Mouse (Mus musculus): ENCODE results near the gene Fra10ac1. TPM values are rescaled to one million over a fixed set of nuclear protein-coding genes. Genes with fewer than 3 reads are reported as not detected.

Gene Fra10ac1
- polyA plus RNA-seq, 1 experiment, result 7.1 TPM

DNA sequence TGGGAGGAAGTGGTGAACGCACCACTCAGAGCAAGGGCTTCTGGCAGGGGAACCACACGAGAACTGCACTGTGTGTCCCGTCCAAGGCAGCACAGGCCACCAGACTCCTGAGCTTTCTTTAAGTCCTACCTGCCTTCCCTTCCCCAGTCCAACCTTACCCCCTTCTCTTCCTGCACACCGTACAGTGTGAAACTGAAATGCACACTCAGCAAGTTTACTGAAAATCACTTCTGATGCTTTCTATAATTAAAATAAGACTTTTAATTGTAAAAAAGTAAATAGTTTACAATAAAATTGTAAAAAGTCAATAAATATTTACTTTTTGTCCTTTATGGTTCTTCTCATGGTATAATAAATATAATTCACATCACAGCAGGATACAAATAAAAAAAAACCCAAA lies 28.7 kb downstream of the Fra10ac1 start:
- H3K36me3 ChIP-seq (ENCODE audit: control insufficient read depth, insufficient read depth, low read length), result peaks cover 4% of the 10 kb centered on the region
- no peak for TF ChIP-seq POLR2A (IDR thresholded peaks at IDR 0.05; ENCODE audit: control insufficient read depth, low read depth, low read length)
- no peak for TF ChIP-seq CTCF (IDR thresholded peaks at IDR 0.05; ENCODE audit: control insufficient read depth, insufficient read depth, insufficient replicate concordance, low read depth, low read length)
- no peaks in the 10 kb centered on the region for H3K27me3 ChIP-seq (ENCODE audit: control insufficient read depth, insufficient read depth, low read length)
- no peak overlapping the region for H3K4me3 ChIP-seq (ENCODE audit: control insufficient read depth, low read depth, low read length)
- H3K4me1 ChIP-seq (ENCODE audit: control insufficient read depth, insufficient read depth, low read length), result no peaks in the 10 kb centered on the region
- no peak overlapping the region for H3K27ac ChIP-seq (ENCODE audit: control insufficient read depth, insufficient read depth, low read depth, low read length)

DNA sequence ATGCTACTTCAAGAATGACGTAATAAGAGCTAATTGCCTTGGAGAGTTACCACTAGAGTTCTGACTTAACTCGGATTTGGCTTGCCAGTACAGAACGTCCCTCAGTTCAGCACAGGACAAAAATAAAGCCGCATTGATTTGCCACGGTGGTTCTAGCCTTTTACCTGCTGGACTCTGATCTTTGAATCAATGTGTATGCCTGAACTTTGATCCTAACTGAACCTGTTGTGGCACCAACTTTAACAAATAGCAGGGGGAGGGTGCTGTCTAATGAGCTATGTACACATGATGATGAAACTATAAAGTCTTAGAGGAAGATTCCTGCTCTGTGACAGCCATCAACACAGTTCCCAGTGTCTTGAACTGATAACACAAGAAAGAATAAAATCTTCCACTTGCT lies 32.5 kb downstream of the Fra10ac1 start:
- Histone ChIP-seq H3K4me3 (ENCODE audit: control insufficient read depth, low read depth, low read length) (no peak overlapping the region), H3K27ac (ENCODE audit: control insufficient read depth, insufficient read depth, low read depth, low read length) (no peak overlapping the region), H3K27me3 (ENCODE audit: control insufficient read depth, insufficient read depth, low read length) (no peaks in the 10 kb centered on the region), H3K4me1 (ENCODE audit: control insufficient read depth, insufficient read depth, low read length) (no peaks in the 10 kb centered on the region), H3K36me3 (ENCODE audit: control insufficient read depth, insufficient read depth, low read length) (no peaks in the 10 kb centered on the region; the same call in 1 of the 2 replicates)
- TF ChIP-seq POLR2A (IDR thresholded peaks at IDR 0.05; ENCODE audit: control insufficient read depth, low read depth, low read length) (no peak), CTCF (IDR thresholded peaks at IDR 0.05; ENCODE audit: control insufficient read depth, insufficient read depth, insufficient replicate concordance, low read depth, low read length) (no peak)

DNA sequence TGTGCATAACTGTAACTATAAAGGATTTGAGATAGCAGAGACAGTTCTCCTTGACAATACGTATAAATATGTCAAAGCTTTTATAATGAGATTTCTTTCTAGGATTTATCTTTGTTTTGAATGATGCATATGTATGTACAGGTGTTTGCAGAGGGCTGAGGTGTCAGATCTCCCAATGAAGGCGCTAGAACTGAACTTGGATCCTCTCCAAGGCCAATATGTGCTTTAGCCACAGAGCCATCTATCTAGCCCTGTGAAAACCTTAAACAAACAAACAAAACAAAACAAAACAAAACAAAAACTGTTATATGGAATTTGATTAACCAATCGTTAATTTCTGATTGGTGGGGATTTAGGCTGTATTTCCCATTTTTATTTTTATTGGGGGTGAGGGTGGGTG lies 33.4 kb downstream of the Fra10ac1 start:
- Histone ChIP-seq H3K27me3 (ENCODE audit: control insufficient read depth, insufficient read depth, low read length) (no peaks in the 10 kb centered on the region), H3K4me3 (ENCODE audit: control insufficient read depth, low read depth, low read length) (no peak overlapping the region), H3K4me1 (ENCODE audit: control insufficient read depth, insufficient read depth, low read length) (no peaks in the 10 kb centered on the region), H3K27ac (ENCODE audit: control insufficient read depth, insufficient read depth, low read depth, low read length) (no peak overlapping the region), H3K36me3 (ENCODE audit: control insufficient read depth, insufficient read depth, low read length) (no peaks in the 10 kb centered on the region; the same call in 1 of the 2 replicates)
- TF ChIP-seq CTCF (IDR thresholded peaks at IDR 0.05; ENCODE audit: control insufficient read depth, insufficient read depth, insufficient replicate concordance, low read depth, low read length) (no peak), POLR2A (IDR thresholded peaks at IDR 0.05; ENCODE audit: control insufficient read depth, low read depth, low read length) (no peak)

DNA sequence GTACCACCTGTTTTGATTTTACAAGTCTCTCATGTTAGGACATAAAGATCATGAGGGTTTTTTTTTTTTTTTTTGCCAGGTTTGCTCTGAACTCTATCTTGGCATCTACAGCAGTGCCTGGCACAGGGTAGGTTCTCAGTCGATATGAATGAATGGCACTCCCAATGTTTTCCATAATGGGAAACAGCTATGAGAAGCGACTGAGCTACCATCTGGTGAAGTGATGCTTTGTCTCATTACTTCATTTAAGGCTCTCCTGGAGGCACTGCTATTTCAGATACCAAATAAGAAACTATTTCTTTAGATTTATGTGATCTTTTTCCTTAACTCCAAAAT lies 36.6 kb downstream of the Fra10ac1 start:
- Histone ChIP-seq H3K27me3 (ENCODE audit: control insufficient read depth, insufficient read depth, low read length) (no peaks in the 10 kb centered on the region), H3K4me3 (ENCODE audit: control insufficient read depth, low read depth, low read length) (no peak overlapping the region), H3K4me1 (ENCODE audit: control insufficient read depth, insufficient read depth, low read length) (no peaks in the 10 kb centered on the region), H3K36me3 (ENCODE audit: control insufficient read depth, insufficient read depth, low read length) (no peaks in the 10 kb centered on the region; the same call in 1 of the 2 replicates), H3K27ac (ENCODE audit: control insufficient read depth, insufficient read depth, low read depth, low read length) (no peak overlapping the region)
- TF ChIP-seq POLR2A (IDR thresholded peaks at IDR 0.05; ENCODE audit: control insufficient read depth, low read depth, low read length) (no peak), CTCF (IDR thresholded peaks at IDR 0.05; ENCODE audit: control insufficient read depth, insufficient read depth, insufficient replicate concordance, low read depth, low read length) (no peak)

DNA sequence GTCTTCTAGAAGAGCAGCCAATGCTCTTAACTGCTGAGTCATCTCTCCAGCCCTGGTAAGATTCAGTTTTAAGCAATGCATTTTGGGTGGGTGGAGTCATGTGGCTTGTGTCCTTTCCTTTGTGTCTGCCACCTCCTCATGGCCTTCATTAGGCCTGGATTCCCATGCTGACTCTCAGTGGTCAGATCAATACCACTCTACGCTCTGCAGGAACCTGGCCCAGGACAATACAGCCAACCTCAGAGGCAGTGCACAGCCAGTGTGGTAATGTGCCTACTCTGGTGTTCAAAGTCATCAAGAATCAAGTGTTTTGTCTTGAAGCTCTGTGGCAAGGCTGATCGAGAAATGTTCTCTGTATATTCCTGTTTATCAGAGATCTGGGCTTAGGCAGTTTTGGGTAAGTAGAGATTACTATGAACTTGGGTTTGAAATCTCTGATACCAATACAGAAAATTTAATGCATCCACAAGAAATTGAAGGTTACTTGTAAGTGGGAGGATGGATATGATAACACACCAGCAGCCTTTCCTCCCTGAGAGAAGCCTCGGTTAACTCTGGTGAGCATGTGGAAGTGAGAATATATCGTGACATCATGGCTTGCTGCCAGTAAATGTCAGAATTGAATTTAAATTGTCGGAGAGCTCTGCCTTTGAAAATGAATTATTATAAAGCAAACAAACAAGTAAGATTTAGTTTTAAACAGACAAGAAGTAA lies 37.2 kb downstream of the Fra10ac1 start:
- no peak for TF ChIP-seq POLR2A (IDR thresholded peaks at IDR 0.05; ENCODE audit: control insufficient read depth, low read depth, low read length)
- no peak for TF ChIP-seq CTCF (IDR thresholded peaks at IDR 0.05; ENCODE audit: control insufficient read depth, insufficient read depth, insufficient replicate concordance, low read depth, low read length)
- Histone ChIP-seq H3K36me3 (ENCODE audit: control insufficient read depth, insufficient read depth, low read length) (no peaks in the 10 kb centered on the region; the same call in 1 of the 2 replicates), H3K27me3 (ENCODE audit: control insufficient read depth, insufficient read depth, low read length) (no peaks in the 10 kb centered on the region), H3K27ac (ENCODE audit: control insufficient read depth, insufficient read depth, low read depth, low read length) (no peak overlapping the region), H3K4me3 (ENCODE audit: control insufficient read depth, low read depth, low read length) (no peak overlapping the region), H3K4me1 (ENCODE audit: control insufficient read depth, insufficient read depth, low read length) (no peaks in the 10 kb centered on the region)

DNA sequence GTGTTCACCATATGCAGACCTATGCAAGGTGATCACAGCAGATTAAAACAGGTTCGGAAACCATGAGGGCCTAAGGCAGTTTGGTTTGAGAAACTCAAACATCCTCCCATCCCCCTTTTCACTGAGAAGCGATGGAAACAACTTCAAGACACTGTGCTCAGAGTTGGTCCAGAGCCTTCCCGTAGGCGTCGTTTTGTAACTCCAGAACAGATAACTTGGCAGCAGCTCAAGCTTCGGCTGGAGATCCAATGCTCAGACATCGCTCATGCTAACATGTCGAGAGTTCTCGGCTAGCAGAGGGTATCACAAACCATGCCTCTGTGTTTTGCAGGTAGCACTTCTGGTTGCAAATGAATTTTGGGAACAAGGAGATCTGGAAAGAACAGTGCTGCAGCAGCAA lies 44.3 kb downstream of the Fra10ac1 start:
- no peak for TF ChIP-seq POLR2A (IDR thresholded peaks at IDR 0.05; ENCODE audit: control insufficient read depth, low read depth, low read length)
- no peak for TF ChIP-seq CTCF (IDR thresholded peaks at IDR 0.05; ENCODE audit: control insufficient read depth, insufficient read depth, insufficient replicate concordance, low read depth, low read length)
- Histone ChIP-seq H3K36me3 (ENCODE audit: control insufficient read depth, insufficient read depth, low read length) (no peaks in the 10 kb centered on the region), H3K27ac (ENCODE audit: control insufficient read depth, insufficient read depth, low read depth, low read length) (no peak overlapping the region), H3K27me3 (ENCODE audit: control insufficient read depth, insufficient read depth, low read length) (no peaks in the 10 kb centered on the region), H3K4me3 (ENCODE audit: control insufficient read depth, low read depth, low read length) (no peak overlapping the region), H3K4me1 (ENCODE audit: control insufficient read depth, insufficient read depth, low read length) (no peaks in the 10 kb centered on the region)

DNA sequence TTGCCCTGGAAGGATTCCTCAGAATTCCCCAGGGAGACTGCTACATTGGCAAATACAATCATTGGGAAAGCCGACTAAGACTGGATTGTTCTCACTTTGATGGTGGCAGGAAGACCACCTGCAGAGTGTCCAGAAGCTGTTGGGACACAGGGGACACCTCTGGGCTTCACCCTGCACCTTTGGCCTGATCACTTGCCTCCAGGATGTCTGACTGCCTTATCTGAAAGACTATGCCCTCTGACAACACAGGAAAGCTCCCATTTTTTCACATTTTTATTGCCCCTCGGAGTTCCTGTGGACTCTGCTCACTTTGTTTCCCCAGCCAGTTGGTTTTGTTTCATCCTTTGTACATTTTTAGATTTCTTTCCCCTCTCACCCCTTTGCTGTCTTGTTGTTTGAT lies 59.3 kb downstream of the Fra10ac1 start:
- H3K27ac ChIP-seq (ENCODE audit: control insufficient read depth, insufficient read depth, low read depth, low read length), result no peak overlapping the region
- H3K4me1 ChIP-seq (ENCODE audit: control insufficient read depth, insufficient read depth, low read length), result no peaks in the 10 kb centered on the region
- no peak for TF ChIP-seq CTCF (IDR thresholded peaks at IDR 0.05; ENCODE audit: control insufficient read depth, insufficient read depth, insufficient replicate concordance, low read depth, low read length)
- no peak for TF ChIP-seq POLR2A (IDR thresholded peaks at IDR 0.05; ENCODE audit: control insufficient read depth, low read depth, low read length)
- H3K36me3 ChIP-seq (ENCODE audit: control insufficient read depth, insufficient read depth, low read length), result no peaks in the 10 kb centered on the region
- no peaks in the 10 kb centered on the region for H3K27me3 ChIP-seq (ENCODE audit: control insufficient read depth, insufficient read depth, low read length)
- no peak overlapping the region for H3K4me3 ChIP-seq (ENCODE audit: control insufficient read depth, low read depth, low read length)
